Mouse (Mus musculus) heart, embryonic 16.5 days (tissue): ENCODE results near the gene Mtmr12. TPM values are rescaled to one million over a fixed set of nuclear protein-coding genes. Genes with fewer than 3 reads are reported as not detected.

Source experiments
- ATAC-seq: fragments of 200-750 bp; cut with Nextera tagmentation; replicated peaks from 2 replicates; pipeline ENCODE4 v1.8.0; 2017; ENCODE audit warnings: moderate number of reproducible peaks; ENCODE audit not compliant: insufficient read depth, low FRiP score; ENCODE audit errors: extremely low read depth
- H3K27ac ChIP-seq: fragments of 300-500 bp; sonication (generic); 2 replicates; pipeline ENCODE4 v1.5.1; 2014; ENCODE audit warnings: mild to moderate bottlenecking, low read length, control low read depth, moderate library complexity
- H3K27me3 ChIP-seq: fragments of 300-500 bp; sonication (generic); 2 replicates; pipeline ENCODE4 v1.6.1; 2014; ENCODE audit warnings: low read length, mixed read lengths; ENCODE audit not compliant: control insufficient read depth, insufficient read depth
- H3K36me3 ChIP-seq: fragments of 300-500 bp; sonication (generic); 2 replicates; pipeline ENCODE4 v1.6.1; 2014; ENCODE audit not compliant: control insufficient read depth, insufficient read depth
- H3K4me1 ChIP-seq: fragments of 300-500 bp; sonication (generic); 2 replicates; pipeline ENCODE4 v1.6.1; 2014; ENCODE audit warnings: low read length, mixed read lengths; ENCODE audit not compliant: control insufficient read depth, insufficient read depth
- H3K4me2 ChIP-seq: fragments of 300-500 bp; sonication (generic); 2 replicates; pipeline ENCODE4 v1.6.1; 2014; ENCODE audit warnings: low read depth, mild to moderate bottlenecking, control low read depth, low read length
- H3K4me3 ChIP-seq: fragments of 300-500 bp; sonication (generic); 2 replicates; pipeline ENCODE4 v1.5.1; 2014; ENCODE audit warnings: mild to moderate bottlenecking, control low read depth, low read length
- H3K9ac ChIP-seq: fragments of 300-500 bp; sonication (generic); 2 replicates; pipeline ENCODE4 v1.6.1; 2014; ENCODE audit warnings: low read length, control low read depth
- H3K9me3 ChIP-seq: fragments of 300-500 bp; sonication (generic); replicated peaks from 2 replicates; pipeline ENCODE4 v1.6.1; 2016; ENCODE audit warnings: low read length; ENCODE audit not compliant: control insufficient read depth
- WGBS: fragments of 180-500 bp; shearing (Covaris S2); extraction: QIAGEN DNeasy Blood & Tissue Kit; methylation state at CpG from one replicate; pipeline ENCODE4 v1.1.7; 2014; 5-methylcytosine and 5-hydroxymethylcytosine counted together
- polyA plus RNA-seq: library from polyadenylated mRNA; unstranded; fragments of >200 nt; fragmentation: Nextera tagmentation; extraction: Ambion mirVana; gene quantifications from 2 replicates; pipeline ENCODE4 v1.2.1, GENCODE M21; 2015

Gene Mtmr12
- polyA plus RNA-seq, 1 experiment from 2014 or later = 13.1 TPM

DNA sequence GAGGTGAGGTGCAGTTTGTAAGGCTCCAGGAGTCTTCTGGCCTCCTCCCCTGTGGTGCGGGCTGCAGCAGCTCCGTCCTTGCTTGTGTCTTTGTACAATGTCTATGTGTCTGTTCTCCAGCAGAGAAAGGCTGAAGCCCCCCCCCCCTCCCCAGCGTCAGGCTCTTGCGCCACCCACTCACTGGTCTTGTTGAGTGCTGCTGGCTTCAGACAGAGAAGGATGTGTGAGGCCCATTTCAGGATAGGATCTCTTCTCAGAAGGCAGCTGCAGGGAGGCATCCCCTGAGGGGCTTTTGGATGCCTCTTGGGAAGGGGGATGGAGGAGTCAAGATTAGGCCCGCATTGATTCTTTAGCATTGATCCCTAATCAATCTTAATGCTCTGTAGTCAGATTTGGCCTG, 13.0 kb downstream of the Mtmr12 start:
- Histone ChIP-seq H3K4me2 (no peak overlapping the region), H3K4me3 (no peak overlapping the region), H3K27me3 (no peaks in the 10 kb centered on the region), H3K9ac (no peak overlapping the region), H3K4me1 (peaks cover 46% of the 10 kb centered on the region), H3K36me3 (no peaks in the 10 kb centered on the region), H3K9me3 (no peaks in the 10 kb centered on the region), H3K27ac (no peak overlapping the region)
- no peak for ATAC-seq
- WGBS = 45% methylated on average over 5 of the region's 5 CpGs

- Histone ChIP-seq H3K4me1 (peaks cover 45% of the 10 kb centered on the region), H3K4me3 (no peak overlapping the region), H3K4me2 (no peak overlapping the region), H3K27ac (no peak overlapping the region), H3K9me3 (no peaks in the 10 kb centered on the region), H3K27me3 (no peaks in the 10 kb centered on the region), H3K36me3 (no peaks in the 10 kb centered on the region), H3K9ac (no peak overlapping the region)
- ATAC-seq = no peak
- WGBS = 82% methylated on average over 11 of the region's 11 CpGs
Measured at GRCm38 (mm10) chr15:12218583-12219382, 14.0 kb downstream of the Mtmr12 start.

GRCm38 (mm10) chr15:12221131-12221530, 16.3 kb downstream of the Mtmr12 start:
- H3K4me2 ChIP-seq = no peak overlapping the region
- H3K9me3 ChIP-seq = no peaks in the 10 kb centered on the region
- no peaks in the 10 kb centered on the region for H3K27me3 ChIP-seq
- no peaks in the 10 kb centered on the region for H3K36me3 ChIP-seq
- no peak for ATAC-seq
- H3K9ac ChIP-seq = no peak overlapping the region
- H3K4me3 ChIP-seq = no peak overlapping the region
- WGBS = 89% methylated on average over 13 of the region's 13 CpGs
- peaks cover 35% of the 10 kb centered on the region for H3K4me1 ChIP-seq
- H3K27ac ChIP-seq = 0 out of 2 replicates have a peak overlapping the region, but pooled peaks have one; percentile 12

DNA sequence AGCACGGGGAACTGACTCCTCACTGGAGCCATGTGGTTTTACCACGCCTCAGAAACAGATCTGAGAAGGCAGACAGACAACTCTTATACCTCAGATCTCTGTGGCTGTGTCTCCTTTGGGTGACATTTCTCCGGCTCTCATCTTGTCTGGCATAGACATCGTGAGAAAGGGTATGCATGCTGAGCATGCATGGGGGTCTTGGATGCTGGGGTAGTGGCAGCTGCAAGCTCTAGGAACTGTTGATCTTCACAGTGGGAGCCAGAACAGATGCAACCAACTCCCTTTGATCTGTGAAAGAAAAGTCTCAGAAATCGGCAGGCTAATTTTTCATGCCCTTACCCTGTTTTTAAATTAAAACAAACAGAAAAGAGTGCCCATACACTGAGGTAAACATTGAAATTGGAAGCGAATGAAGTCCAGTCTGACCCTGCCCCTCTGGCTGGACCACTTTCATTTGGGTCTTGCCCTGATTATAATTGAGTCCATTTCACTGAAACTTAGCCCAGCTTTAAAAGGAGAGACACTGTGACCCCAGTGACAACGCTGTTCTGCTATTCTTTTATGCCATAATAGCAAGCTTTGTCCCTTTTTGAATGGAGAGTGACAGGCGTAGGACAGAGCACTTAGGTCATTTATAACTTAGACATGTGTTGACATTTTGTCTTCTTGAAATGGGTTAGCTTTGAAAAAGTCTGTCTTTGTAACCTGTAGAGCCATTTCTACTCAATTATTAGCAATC, 17.9 kb downstream of the Mtmr12 start:
- Histone ChIP-seq H3K9ac (no peak overlapping the region), H3K4me1 (peaks cover 35% of the 10 kb centered on the region), H3K4me2 (no peak overlapping the region), H3K4me3 (no peak overlapping the region), H3K27me3 (no peaks in the 10 kb centered on the region), H3K36me3 (no peaks in the 10 kb centered on the region), H3K9me3 (no peaks in the 10 kb centered on the region), H3K27ac (peak overlapping the region; percentile 39; the same call in 1 of the 2 replicates)
- 50% methylated on average over 8 of the region's 8 CpGs for WGBS
- ATAC-seq = no peak

- H3K4me1 ChIP-seq = peaks cover 38% of the 10 kb centered on the region
- ATAC-seq = no peak
- H3K27me3 ChIP-seq = no peaks in the 10 kb centered on the region
- no peak overlapping the region for H3K4me2 ChIP-seq
- H3K9ac ChIP-seq = no peak overlapping the region
- no peak overlapping the region for H3K27ac ChIP-seq
- H3K4me3 ChIP-seq = no peak overlapping the region
- no peaks in the 10 kb centered on the region for H3K36me3 ChIP-seq
- no peaks in the 10 kb centered on the region for H3K9me3 ChIP-seq
- 75% methylated on average over 6 of the region's 6 CpGs for WGBS
Measured at GRCm38 (mm10) chr15:12223393-12223792, 18.6 kb downstream of the Mtmr12 start.

DNA sequence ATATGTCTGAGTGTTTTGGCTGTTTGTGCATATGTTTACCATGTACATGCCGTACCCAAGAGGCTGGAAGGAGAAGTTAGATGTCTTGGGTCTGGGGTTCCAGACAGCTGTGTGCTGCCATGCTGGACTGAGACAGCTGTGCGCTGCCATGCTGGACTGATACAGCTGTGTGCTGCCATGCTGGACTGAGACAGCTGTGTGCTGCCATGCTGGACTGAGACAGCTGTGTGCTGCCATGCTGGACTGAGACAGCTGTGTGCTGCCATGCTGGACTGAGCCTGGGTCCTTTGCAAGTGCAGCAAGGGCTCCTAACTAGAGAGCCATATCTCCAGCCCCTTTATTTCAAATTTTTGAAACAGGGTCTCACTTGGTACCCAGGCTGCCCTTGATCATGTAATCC, 19.4 kb downstream of the Mtmr12 start:
- Histone ChIP-seq H3K9ac (no peak overlapping the region), H3K4me2 (no peak overlapping the region), H3K27ac (no peak overlapping the region; the same call in 1 of the 2 replicates), H3K27me3 (no peaks in the 10 kb centered on the region), H3K4me3 (no peak overlapping the region), H3K4me1 (peaks cover 35% of the 10 kb centered on the region), H3K9me3 (no peaks in the 10 kb centered on the region), H3K36me3 (no peaks in the 10 kb centered on the region)
- ATAC-seq = no peak
- WGBS = 95% methylated on average over 2 of the region's 2 CpGs

- Histone ChIP-seq H3K9ac (no peak overlapping the region), H3K9me3 (no peaks in the 10 kb centered on the region), H3K27ac (peak overlapping the region; percentile 66), H3K4me1 (peaks cover 37% of the 10 kb centered on the region), H3K4me2 (no peak overlapping the region; the same call in 1 of the 2 replicates), H3K27me3 (no peaks in the 10 kb centered on the region), H3K4me3 (no peak overlapping the region), H3K36me3 (no peaks in the 10 kb centered on the region)
- WGBS = 41% methylated on average over 4 of the region's 4 CpGs
- no peak for ATAC-seq
Measured at GRCm38 (mm10) chr15:12225062-12225461, 20.2 kb downstream of the Mtmr12 start.

GRCm38 (mm10) chr15:12226908-12227307, 22.1 kb downstream of the Mtmr12 start:
- Histone ChIP-seq H3K27me3 (no peaks in the 10 kb centered on the region), H3K36me3 (no peaks in the 10 kb centered on the region), H3K27ac (peak overlapping the region; percentile 23; the same call in 1 of the 2 replicates), H3K9ac (no peak overlapping the region), H3K4me2 (no peak overlapping the region), H3K4me3 (no peak overlapping the region), H3K4me1 (peaks cover 49% of the 10 kb centered on the region), H3K9me3 (no peaks in the 10 kb centered on the region)
- 89% methylated on average over 15 of the region's 15 CpGs for WGBS
- no peak for ATAC-seq

DNA sequence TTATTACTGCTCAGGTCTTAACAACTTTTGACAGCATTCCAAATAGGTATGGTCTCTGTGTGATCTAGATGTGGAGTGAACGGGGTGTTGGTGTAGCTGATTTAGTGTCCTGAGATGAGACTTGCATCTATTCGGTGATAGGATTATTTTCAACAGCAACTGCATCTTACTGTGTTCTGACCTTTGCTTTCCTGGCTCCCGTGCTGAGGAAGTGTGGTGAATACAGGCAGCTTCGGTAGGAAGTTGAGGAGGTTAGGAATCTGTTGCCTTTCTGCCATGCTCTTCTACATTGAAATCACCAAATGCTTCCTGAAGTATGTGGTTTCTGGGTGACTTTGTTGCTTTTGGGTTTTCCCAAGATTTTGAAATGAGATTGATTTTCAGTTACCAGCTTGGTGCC, 22.5 kb downstream of the Mtmr12 start:
- H3K9me3 ChIP-seq = no peaks in the 10 kb centered on the region
- 59% methylated on average over 4 of the region's 4 CpGs for WGBS
- no peak overlapping the region for H3K4me3 ChIP-seq
- no peaks in the 10 kb centered on the region for H3K27me3 ChIP-seq
- H3K4me1 ChIP-seq = peaks cover 50% of the 10 kb centered on the region
- no peak overlapping the region for H3K4me2 ChIP-seq
- no peak overlapping the region for H3K9ac ChIP-seq
- H3K36me3 ChIP-seq = no peaks in the 10 kb centered on the region
- H3K27ac ChIP-seq = peak overlapping the region; percentile 57
- ATAC-seq = no peak
